Mouse (Mus musculus) stomach, embryonic 15.5 days (tissue): Measurements from ENCODE around the gene Fgf10. TPM values are rescaled to one million over a fixed set of nuclear protein-coding genes. Genes with fewer than 3 reads are reported as not detected.
A peak's percentile ranks its signal among the peaks of the same experiment; 100 is the strongest.

Experiments used
- ATAC-seq: fragments of 200-750 bp; cut with Nextera tagmentation; 2 replicates; pipeline ENCODE4 v1.8.0; 2017; ENCODE audit warnings: low read depth, moderate number of reproducible peaks, moderate TSS enrichment; ENCODE audit not compliant: insufficient read depth, low FRiP score
- H3K27ac ChIP-seq: fragments of 300-500 bp; sonication (generic); 2 replicates; pipeline ENCODE4 v1.5.1; 2015; ENCODE audit warnings: mild to moderate bottlenecking, inconsistent platforms
- H3K27me3 ChIP-seq: fragments of 300-500 bp; sonication (generic); replicated peaks from 2 replicates; pipeline ENCODE4 v1.6.1; 2015; ENCODE audit warnings: inconsistent platforms
- H3K36me3 ChIP-seq: fragments of 300-500 bp; sonication (generic); 2 replicates; pipeline ENCODE4 v1.6.1; 2015; ENCODE audit warnings: inconsistent platforms
- H3K4me1 ChIP-seq: fragments of 300-500 bp; sonication (generic); 2 replicates; pipeline ENCODE4 v1.6.1; 2015; ENCODE audit warnings: inconsistent platforms
- H3K4me2 ChIP-seq: fragments of 300-500 bp; sonication (generic); 2 replicates; pipeline ENCODE4 v1.6.1; 2015; ENCODE audit warnings: mild to moderate bottlenecking, inconsistent platforms
- H3K4me3 ChIP-seq: fragments of 300-500 bp; sonication (generic); replicated peaks from 2 replicates; pipeline ENCODE4 v1.5.1; 2015; ENCODE audit warnings: inconsistent platforms
- H3K9ac ChIP-seq: fragments of 300-500 bp; sonication (generic); 2 replicates; pipeline ENCODE4 v1.6.1; 2015; ENCODE audit warnings: inconsistent platforms
- H3K9me3 ChIP-seq: fragments of 300-500 bp; sonication (generic); 2 replicates; pipeline ENCODE4 v1.6.1; 2016; ENCODE audit warnings: inconsistent platforms
- WGBS: fragments of 180-500 bp; shearing (Covaris S2); methylation state at CpG from one replicate; pipeline ENCODE4 v1.1.7; 2015; 5-methylcytosine and 5-hydroxymethylcytosine counted together
- polyA plus RNA-seq: library from polyadenylated mRNA; unstranded; fragments of >200 nt; fragmentation: Nextera tagmentation; extraction: Ambion mirVana; gene quantifications from 2 replicates; pipeline ENCODE4 v1.2.1, GENCODE M21; 2015

The Fgf10 gene
- polyA plus RNA-seq: 6.0 and 9.5 TPM in 2 replicates

GRCm38 (mm10) chr13:118669491-118669890, at the start of gene Fgf10:
Gene Fgf10 (plus strand): TSS chr13:118669791.
- H3K4me1 ChIP-seq: no peaks in the 10 kb centered on the region
- H3K4me2 ChIP-seq: no peak within 1 kb of the TSS
- ATAC-seq: no peak
- H3K9me3 ChIP-seq: no peaks in the 10 kb centered on the region
- H3K27me3 ChIP-seq: no peaks in the 10 kb centered on the region
- no peak within 1 kb of the TSS for H3K9ac ChIP-seq
- WGBS: 80% methylated on average over 7 of the region's 7 CpGs
- no peak within 1 kb of the TSS for H3K27ac ChIP-seq
- H3K36me3 ChIP-seq: no peaks in the 10 kb centered on the region
- no peak within 1 kb of the TSS for H3K4me3 ChIP-seq

DNA sequence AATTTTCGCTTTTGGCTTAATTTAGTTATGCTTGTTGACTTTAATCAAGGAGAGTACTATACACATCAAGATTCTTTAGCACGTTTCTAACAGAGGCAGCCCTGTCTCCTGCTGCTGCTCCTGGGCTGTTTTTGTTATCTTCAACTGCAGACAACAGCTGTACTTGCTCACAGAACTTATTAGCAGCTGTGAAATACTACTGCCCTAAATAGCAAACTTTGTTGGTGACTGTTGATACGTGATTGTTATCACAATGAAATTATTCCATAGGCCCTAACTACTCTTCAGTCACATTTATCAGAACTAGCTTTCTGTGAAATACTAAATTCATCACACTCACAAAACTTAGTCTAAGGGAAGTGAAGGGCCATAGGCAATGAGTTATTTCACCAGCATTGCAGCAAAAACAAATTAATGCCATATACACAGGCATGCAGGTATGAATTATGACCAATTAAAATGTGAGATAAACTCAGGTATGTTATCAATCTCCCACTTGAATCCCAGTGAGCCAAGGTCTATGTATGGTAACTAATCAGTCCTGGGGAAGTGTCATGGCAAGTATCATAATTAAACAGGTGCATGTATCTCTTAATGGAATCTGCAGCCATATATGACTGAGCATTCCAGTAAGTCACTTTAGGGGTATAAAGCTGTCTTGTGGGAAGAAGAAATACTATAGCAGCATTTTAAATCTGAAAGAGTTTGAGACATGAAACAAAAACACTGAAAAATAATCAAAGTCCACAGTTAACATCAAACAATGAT, 39.7 kb upstream of the Fgf10 start:
- Histone ChIP-seq H3K4me1 (no peaks in the 10 kb centered on the region), H3K9ac (no peak overlapping the region), H3K4me3 (no peak overlapping the region), H3K27me3 (no peaks in the 10 kb centered on the region), H3K27ac (no peak overlapping the region), H3K36me3 (no peaks in the 10 kb centered on the region), H3K9me3 (no peaks in the 10 kb centered on the region), H3K4me2 (no peak overlapping the region)
- peak; percentile 58; the same call in 1 of the 2 replicates for ATAC-seq
- WGBS: 29% methylated on average over 3 of the region's 3 CpGs

DNA sequence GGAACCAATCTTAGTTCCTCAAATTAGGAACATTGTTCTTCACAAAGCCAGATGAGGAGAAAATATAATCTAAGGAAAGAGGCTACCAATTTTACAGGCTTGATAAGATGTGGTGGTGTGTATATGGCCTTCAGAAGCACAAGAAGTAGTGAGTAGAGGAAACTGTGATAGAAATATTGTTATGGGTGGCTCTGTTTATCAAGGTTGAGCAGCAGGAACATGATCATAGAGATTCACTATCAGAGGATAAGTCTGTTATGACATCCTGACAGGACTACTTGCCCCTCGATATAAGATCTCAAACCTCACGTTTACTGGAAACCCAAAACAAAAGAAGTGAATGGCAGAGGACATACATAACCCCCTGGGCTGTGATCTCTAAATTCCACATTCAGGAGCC, 38.1 kb upstream of the Fgf10 start:
- Histone ChIP-seq H3K27ac (no peak overlapping the region), H3K4me2 (no peak overlapping the region), H3K4me3 (no peak overlapping the region), H3K27me3 (no peaks in the 10 kb centered on the region), H3K36me3 (no peaks in the 10 kb centered on the region), H3K9ac (no peak overlapping the region), H3K9me3 (no peaks in the 10 kb centered on the region), H3K4me1 (no peaks in the 10 kb centered on the region)
- 83% methylated on average over 2 of the region's 2 CpGs for WGBS
- no peak for ATAC-seq

GRCm38 (mm10) chr13:118636047-118636446, 33.5 kb upstream of the Fgf10 start:
- no peak overlapping the region for H3K4me3 ChIP-seq
- H3K9ac ChIP-seq: no peak overlapping the region
- H3K9me3 ChIP-seq: no peaks in the 10 kb centered on the region
- no peaks in the 10 kb centered on the region for H3K36me3 ChIP-seq
- H3K27ac ChIP-seq: no peak overlapping the region
- ATAC-seq: no peak
- H3K27me3 ChIP-seq: no peaks in the 10 kb centered on the region
- H3K4me2 ChIP-seq: no peak overlapping the region
- H3K4me1 ChIP-seq: no peaks in the 10 kb centered on the region
- WGBS: 91% methylated on average over 5 of the region's 5 CpGs

- WGBS: 89% methylated on average over 3 of the region's 3 CpGs
- Histone ChIP-seq H3K9ac (no peak overlapping the region), H3K27me3 (no peaks in the 10 kb centered on the region), H3K9me3 (no peaks in the 10 kb centered on the region), H3K4me2 (no peak overlapping the region), H3K27ac (no peak overlapping the region), H3K4me3 (no peak overlapping the region), H3K36me3 (no peaks in the 10 kb centered on the region), H3K4me1 (no peaks in the 10 kb centered on the region)
- no peak for ATAC-seq
Measured at GRCm38 (mm10) chr13:118642585-118642984, 27.0 kb upstream of the Fgf10 start.

DNA sequence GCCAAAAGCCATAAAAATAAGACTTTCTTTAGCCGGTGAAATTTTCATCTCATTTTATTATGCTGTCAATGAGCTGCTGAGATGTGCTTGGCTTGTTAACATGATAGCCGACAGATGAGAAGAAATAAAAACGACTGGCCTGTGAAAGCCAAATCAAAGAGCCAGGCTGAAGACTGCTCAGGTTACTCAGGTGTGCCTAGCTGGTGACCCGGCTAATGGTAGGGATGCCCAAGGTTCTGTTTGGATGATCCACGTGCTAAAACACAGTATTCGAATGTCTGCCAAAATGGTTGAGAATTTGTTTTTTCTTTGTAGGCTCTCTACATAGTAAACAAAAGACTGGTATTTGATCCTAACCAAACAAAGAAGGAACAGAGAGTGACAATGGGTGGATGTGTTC, 26.5 kb upstream of the Fgf10 start:
- WGBS: 68% methylated on average over 6 of the region's 6 CpGs
- H3K27ac ChIP-seq: no peak overlapping the region
- H3K9me3 ChIP-seq: no peaks in the 10 kb centered on the region
- H3K4me2 ChIP-seq: no peak overlapping the region
- no peaks in the 10 kb centered on the region for H3K4me1 ChIP-seq
- no peak overlapping the region for H3K9ac ChIP-seq
- H3K27me3 ChIP-seq: no peaks in the 10 kb centered on the region
- H3K4me3 ChIP-seq: no peak overlapping the region
- no peak for ATAC-seq
- H3K36me3 ChIP-seq: no peaks in the 10 kb centered on the region

DNA sequence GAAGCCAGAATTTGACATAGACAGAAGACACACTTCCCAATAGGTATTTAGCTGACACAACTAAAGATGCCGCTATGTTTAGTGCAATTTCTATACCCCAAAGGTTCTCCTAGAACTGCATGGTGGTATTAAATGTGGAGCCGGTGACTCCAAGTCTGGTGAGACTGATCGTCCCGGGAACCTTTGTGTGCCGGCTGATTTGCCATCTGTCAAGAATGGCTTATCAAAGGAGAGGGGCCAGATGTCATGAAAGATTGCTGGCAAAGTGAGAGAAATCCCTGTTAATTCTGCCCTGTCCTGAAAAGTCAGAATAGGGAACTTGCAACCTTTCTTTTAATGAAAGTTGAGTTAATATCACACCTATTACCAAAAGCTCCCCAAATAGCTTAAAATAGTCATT, 12.6 kb upstream of the Fgf10 start:
- no peak overlapping the region for H3K4me3 ChIP-seq
- no peak overlapping the region for H3K4me2 ChIP-seq
- no peaks in the 10 kb centered on the region for H3K27me3 ChIP-seq
- H3K9ac ChIP-seq: no peak overlapping the region
- no peaks in the 10 kb centered on the region for H3K4me1 ChIP-seq
- no peaks in the 10 kb centered on the region for H3K9me3 ChIP-seq
- 65% methylated on average over 5 of the region's 5 CpGs for WGBS
- H3K27ac ChIP-seq: no peak overlapping the region
- H3K36me3 ChIP-seq: no peaks in the 10 kb centered on the region
- no peak for ATAC-seq

GRCm38 (mm10) chr13:118658031-118658430, 11.6 kb upstream of the Fgf10 start:
- no peaks in the 10 kb centered on the region for H3K27me3 ChIP-seq
- no peak overlapping the region for H3K4me2 ChIP-seq
- WGBS: 84% methylated on average over 2 of the region's 2 CpGs
- no peak for ATAC-seq
- no peaks in the 10 kb centered on the region for H3K4me1 ChIP-seq
- H3K9me3 ChIP-seq: no peaks in the 10 kb centered on the region
- no peak overlapping the region for H3K9ac ChIP-seq
- no peaks in the 10 kb centered on the region for H3K36me3 ChIP-seq
- no peak overlapping the region for H3K4me3 ChIP-seq
- no peak overlapping the region for H3K27ac ChIP-seq

GRCm38 (mm10) chr13:118658608-118659326, 10.8 kb upstream of the Fgf10 start:
- Histone ChIP-seq H3K36me3 (no peaks in the 10 kb centered on the region), H3K27me3 (no peaks in the 10 kb centered on the region), H3K4me1 (no peaks in the 10 kb centered on the region), H3K4me3 (no peak overlapping the region), H3K9ac (no peak overlapping the region), H3K4me2 (no peak overlapping the region), H3K27ac (no peak overlapping the region), H3K9me3 (no peaks in the 10 kb centered on the region)
- WGBS: 78% methylated on average over 7 of the region's 7 CpGs
- peak; percentile 39; the same call in 1 of the 2 replicates for ATAC-seq

- Histone ChIP-seq H3K36me3 (no peaks in the 10 kb centered on the region), H3K9ac (no peak overlapping the region), H3K9me3 (no peaks in the 10 kb centered on the region), H3K27ac (no peak overlapping the region), H3K4me3 (no peak overlapping the region), H3K4me2 (no peak overlapping the region), H3K4me1 (no peaks in the 10 kb centered on the region), H3K27me3 (no peaks in the 10 kb centered on the region)
- 74% methylated on average over 3 of the region's 3 CpGs for WGBS
- ATAC-seq: no peak
Measured at GRCm38 (mm10) chr13:118661664-118662063, 7.9 kb upstream of the Fgf10 start.

- Histone ChIP-seq H3K27ac (no peak overlapping the region), H3K4me3 (no peak overlapping the region), H3K27me3 (no peaks in the 10 kb centered on the region), H3K4me1 (no peaks in the 10 kb centered on the region), H3K9ac (no peak overlapping the region), H3K4me2 (no peak overlapping the region), H3K36me3 (no peaks in the 10 kb centered on the region), H3K9me3 (no peaks in the 10 kb centered on the region)
- no peak for ATAC-seq
- WGBS: 77% methylated on average over 2 of the region's 2 CpGs
Measured at GRCm38 (mm10) chr13:118664901-118665300, 4.7 kb upstream of the Fgf10 start.

- Histone ChIP-seq H3K4me1 (no peaks in the 10 kb centered on the region), H3K27me3 (no peaks in the 10 kb centered on the region), H3K4me3 (no peak overlapping the region), H3K27ac (no peak overlapping the region), H3K9ac (no peak overlapping the region), H3K9me3 (no peaks in the 10 kb centered on the region), H3K4me2 (no peak overlapping the region), H3K36me3 (no peaks in the 10 kb centered on the region)
- ATAC-seq: no peak
- 66% methylated on average over 3 of the region's 3 CpGs for WGBS
Measured at GRCm38 (mm10) chr13:118679228-118679627, 9.6 kb downstream of the Fgf10 start.
